Mouse (Mus musculus) forebrain, embryonic 16.5 days (tissue): ENCODE data around the gene Rrp1. TPM values are rescaled to one million over a fixed set of nuclear protein-coding genes. Genes with fewer than 3 reads are reported as not detected.
A peak's percentile ranks its signal among the peaks of the same experiment; 100 is the strongest.

Experiments
- ATAC-seq: fragments of 200-750 bp; cut with Nextera tagmentation; 2 replicates; pipeline ENCODE4 v1.8.0; 2017; ENCODE audit warnings: mild to moderate bottlenecking, moderate library complexity
- H3K27ac ChIP-seq: fragments of 300-500 bp; sonication (generic); 2 replicates; pipeline ENCODE4 v1.5.1; 2014; ENCODE audit warnings: low read length, control low read depth
- H3K27me3 ChIP-seq: fragments of 300-500 bp; sonication (generic); replicated peaks from 2 replicates; pipeline ENCODE4 v1.6.1; 2014; ENCODE audit warnings: low read length; ENCODE audit not compliant: control insufficient read depth, insufficient read depth
- H3K36me3 ChIP-seq: fragments of 300-500 bp; sonication (generic); 2 replicates; pipeline ENCODE4 v1.6.1; 2014; ENCODE audit not compliant: control insufficient read depth, insufficient read depth
- H3K4me1 ChIP-seq: fragments of 300-500 bp; sonication (generic); replicated peaks from 2 replicates; pipeline ENCODE4 v1.6.1; 2014; ENCODE audit warnings: low read length; ENCODE audit not compliant: control insufficient read depth, insufficient read depth
- H3K4me2 ChIP-seq: fragments of 300-500 bp; sonication (generic); 2 replicates; pipeline ENCODE4 v1.6.1; 2014; ENCODE audit warnings: mild to moderate bottlenecking, low read length, control low read depth
- H3K4me3 ChIP-seq: fragments of 300-500 bp; sonication (generic); replicated peaks from 2 replicates; pipeline ENCODE4 v1.5.1; 2014; ENCODE audit warnings: mild to moderate bottlenecking, low read length, control low read depth
- H3K9ac ChIP-seq: fragments of 300-500 bp; sonication (generic); replicated peaks from 2 replicates; pipeline ENCODE4 v1.6.1; 2014; ENCODE audit warnings: low read depth, low read length, control low read depth
- H3K9me3 ChIP-seq: fragments of 300-500 bp; sonication (generic); 2 replicates; pipeline ENCODE4 v1.6.1; 2016; ENCODE audit warnings: low read length; ENCODE audit not compliant: control insufficient read depth
- WGBS: fragments of 180-500 bp; shearing (Covaris S2); extraction: QIAGEN DNeasy Blood & Tissue Kit; methylation state at CpG from one replicate; pipeline ENCODE4 v1.1.7; 2014; 5-methylcytosine and 5-hydroxymethylcytosine counted together
- polyA plus RNA-seq: library from polyadenylated mRNA; unstranded; fragments of >200 nt; fragmentation: Nextera tagmentation; extraction: Ambion mirVana; gene quantifications from 2 replicates; pipeline ENCODE4 v1.2.1, GENCODE M21; 2015

The Rrp1 gene
- polyA plus RNA-seq, 1 experiment from 2014 or later: 438 TPM

DNA sequence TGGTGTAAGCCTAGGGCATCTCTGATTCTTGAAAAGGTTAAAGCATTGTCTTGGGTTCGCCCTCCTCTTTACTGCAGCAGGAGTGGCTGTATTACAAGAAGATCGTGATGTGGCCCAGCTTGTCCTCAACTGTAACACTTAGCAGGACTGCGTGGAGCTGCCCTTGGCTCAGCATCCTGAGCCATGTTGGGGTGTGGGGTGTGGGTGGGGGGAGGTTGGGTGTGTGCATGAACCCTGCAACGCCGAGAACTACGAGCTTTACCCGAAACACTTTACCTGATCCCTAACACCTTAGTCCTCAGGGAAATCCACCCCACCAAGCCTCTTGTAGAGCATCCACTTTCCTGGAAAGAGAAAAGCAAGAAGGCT lies 293 bp upstream of the Rrp1 start:
- ATAC-seq: no peak; the same call in 1 of the 2 replicates

DNA sequence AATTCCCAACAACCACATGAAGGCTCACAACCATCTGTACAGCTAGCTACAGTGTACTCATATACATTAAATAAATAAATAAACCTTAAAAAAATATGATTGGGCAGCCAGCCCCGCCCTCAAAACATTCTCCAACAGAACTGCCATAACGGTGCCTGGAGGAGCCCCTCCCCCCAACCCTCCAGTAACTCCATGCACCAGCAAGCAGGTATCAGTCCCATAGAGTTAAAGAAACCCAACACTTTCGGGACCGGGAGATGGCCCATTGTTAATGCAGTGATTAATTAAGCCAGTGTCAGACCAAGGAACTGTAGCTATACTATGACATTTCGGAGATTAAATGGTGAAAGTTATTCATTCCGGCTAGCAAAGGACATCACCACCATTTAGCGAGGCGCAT lies 992 bp downstream of the Rrp1 start:
- peak overlapping the region; percentile 87 for H3K9ac ChIP-seq
- peak overlapping the region; percentile 94 for H3K4me3 ChIP-seq
- H3K27me3 ChIP-seq: no peaks in the 10 kb centered on the region
- no peak for ATAC-seq
- peaks cover 19% of the 10 kb centered on the region for H3K36me3 ChIP-seq
- H3K4me1 ChIP-seq: peaks cover 15% of the 10 kb centered on the region
- H3K27ac ChIP-seq: peak overlapping the region; percentile 87
- no peaks in the 10 kb centered on the region for H3K9me3 ChIP-seq
- WGBS: 12% methylated on average over 8 of the region's 8 CpGs
- peak overlapping the region; percentile 85 for H3K4me2 ChIP-seq

More for the DNA sequence above, 293 bp upstream of the Rrp1 start:
- H3K36me3 ChIP-seq: peaks cover 16% of the 10 kb centered on the region
- H3K4me1 ChIP-seq: peaks cover 15% of the 10 kb centered on the region
- H3K4me2 ChIP-seq: peak overlapping the region; percentile 85
- no peak overlapping the region; the same call in 1 of the 2 replicates for H3K27ac ChIP-seq
- H3K9me3 ChIP-seq: no peaks in the 10 kb centered on the region
- peak overlapping the region; percentile 94 for H3K4me3 ChIP-seq
- WGBS: 42% methylated on average over 7 of the region's 7 CpGs
- peak overlapping the region; percentile 87; the same call in 1 of the 2 replicates for H3K9ac ChIP-seq
- H3K27me3 ChIP-seq: no peaks in the 10 kb centered on the region

DNA sequence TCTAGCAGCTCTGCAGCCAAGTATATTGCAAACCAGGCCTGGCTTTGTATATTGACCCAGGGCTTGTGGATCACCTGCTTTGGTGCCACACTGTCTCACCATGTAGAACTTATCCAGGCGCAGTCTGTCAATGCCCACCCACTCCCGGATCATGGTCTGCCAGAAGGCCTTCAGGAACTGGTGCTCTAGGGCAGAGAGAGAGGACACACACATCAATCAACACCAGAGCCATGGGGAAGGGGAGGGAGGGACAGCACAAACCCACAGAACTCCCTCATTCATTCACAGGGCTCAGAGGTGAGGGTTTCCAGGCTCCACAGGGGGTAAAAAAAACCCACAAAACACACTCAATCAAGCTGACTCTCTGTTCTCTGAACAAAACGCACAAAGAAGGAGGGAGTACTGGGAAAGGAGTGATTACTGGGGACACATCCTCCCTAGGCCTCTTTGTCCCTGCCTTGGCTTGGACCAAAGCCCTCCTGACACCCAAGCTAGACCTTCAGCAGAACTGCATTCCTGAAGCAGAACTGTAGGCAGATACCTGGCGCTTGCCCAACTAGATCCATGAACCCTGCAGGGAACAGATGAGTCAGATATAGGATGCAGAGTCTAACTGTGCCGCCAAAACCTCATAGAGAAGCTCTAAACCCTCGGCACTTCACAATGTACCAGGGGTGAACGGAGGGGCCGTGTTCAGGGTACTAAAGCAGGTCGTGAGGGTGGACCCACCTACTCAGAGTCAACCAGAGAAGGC lies 3.6 kb downstream of the Rrp1 start:
- Histone ChIP-seq H3K9me3 (no peaks in the 10 kb centered on the region), H3K27me3 (no peaks in the 10 kb centered on the region), H3K4me2 (no peak overlapping the region), H3K9ac (no peak overlapping the region), H3K4me1 (peaks cover 15% of the 10 kb centered on the region), H3K36me3 (peaks cover 42% of the 10 kb centered on the region), H3K27ac (no peak overlapping the region), H3K4me3 (no peak overlapping the region)
- ATAC-seq: no peak
- WGBS: 88% methylated on average over 9 of the region's 9 CpGs

DNA sequence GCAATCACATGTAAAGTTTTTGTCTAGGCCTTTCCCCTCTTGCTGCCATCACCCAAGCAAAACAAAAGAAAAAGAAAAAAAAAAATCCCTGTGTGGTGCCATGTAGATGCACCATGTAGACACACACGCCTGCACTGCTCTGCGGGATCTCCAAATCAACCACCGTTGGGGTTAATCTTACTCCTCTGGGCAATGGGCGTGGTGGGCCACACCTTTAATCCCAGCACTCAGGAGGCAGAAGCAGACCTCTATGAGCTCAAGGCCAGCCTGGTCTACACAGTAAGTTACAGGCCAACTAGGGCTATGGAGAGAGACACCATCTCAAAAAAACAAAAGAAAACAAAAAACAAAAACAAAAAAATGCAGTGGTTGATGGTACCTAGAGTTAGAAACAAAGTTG lies 5.7 kb downstream of the Rrp1 start:
- Histone ChIP-seq H3K4me1 (peaks cover 11% of the 10 kb centered on the region), H3K27ac (no peak overlapping the region), H3K27me3 (no peaks in the 10 kb centered on the region), H3K4me2 (no peak overlapping the region), H3K9ac (no peak overlapping the region), H3K4me3 (no peak overlapping the region), H3K9me3 (no peaks in the 10 kb centered on the region), H3K36me3 (peaks cover 57% of the 10 kb centered on the region)
- 97% methylated on average over 4 of the region's 4 CpGs for WGBS
- ATAC-seq: no peak

DNA sequence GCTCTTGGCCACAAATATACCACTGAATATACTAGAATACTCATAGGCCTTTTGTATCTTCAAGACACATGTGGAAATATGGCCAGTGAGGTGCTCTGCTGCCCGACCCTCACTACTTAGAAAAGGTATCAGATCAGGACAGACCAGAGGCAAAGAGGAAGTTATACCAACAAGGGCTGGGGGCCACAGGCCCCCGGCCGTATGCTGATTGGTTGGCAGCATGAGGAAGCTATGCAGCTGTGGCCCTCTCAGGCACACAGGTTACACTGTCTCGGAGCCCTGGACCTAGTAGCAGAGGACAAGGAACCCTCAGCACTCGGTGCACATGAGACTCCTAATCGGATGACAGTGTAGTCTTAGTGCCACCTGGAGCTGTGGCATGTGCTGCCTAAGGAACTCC lies 6.7 kb downstream of the Rrp1 start:
- no peaks in the 10 kb centered on the region for H3K27me3 ChIP-seq
- H3K27ac ChIP-seq: no peak overlapping the region
- peaks cover 60% of the 10 kb centered on the region for H3K36me3 ChIP-seq
- 97% methylated on average over 6 of the region's 6 CpGs for WGBS
- H3K4me2 ChIP-seq: no peak overlapping the region
- H3K9me3 ChIP-seq: no peaks in the 10 kb centered on the region
- H3K4me1 ChIP-seq: peaks cover 2% of the 10 kb centered on the region
- no peak overlapping the region for H3K4me3 ChIP-seq
- no peak for ATAC-seq
- no peak overlapping the region for H3K9ac ChIP-seq

DNA sequence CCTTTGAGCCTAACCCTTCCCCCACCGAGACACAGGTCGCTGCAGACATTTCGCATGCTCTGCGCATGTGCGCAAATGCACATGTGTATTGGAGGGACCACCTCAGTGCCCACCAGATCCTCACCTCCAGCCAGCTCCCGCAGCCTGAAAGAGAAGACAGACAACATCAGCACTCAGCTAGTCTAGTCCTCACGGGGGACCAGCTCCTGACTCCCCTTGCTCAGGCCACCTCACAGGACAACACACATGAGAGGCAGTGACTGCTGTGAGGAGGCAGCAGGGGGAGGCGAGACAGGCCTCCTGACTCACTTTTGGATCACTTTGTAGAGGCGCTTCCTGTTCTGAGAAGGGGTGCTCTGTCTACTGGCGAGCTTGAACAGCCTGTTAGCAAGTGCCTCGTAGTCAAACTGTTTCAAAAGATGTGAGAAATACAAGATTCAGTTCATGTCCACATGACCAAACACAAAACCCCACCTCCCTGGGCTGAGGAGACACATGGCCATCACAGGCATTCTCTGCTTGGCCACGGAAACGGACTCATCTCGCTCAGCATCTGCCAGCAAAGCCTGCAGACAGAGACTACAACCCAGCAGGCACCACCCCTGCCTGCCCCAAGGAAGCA lies 10.4 kb downstream of the Rrp1 start:
- 92% methylated on average over 14 of the region's 14 CpGs for WGBS
- Histone ChIP-seq H3K9ac (no peak overlapping the region), H3K4me1 (no peaks in the 10 kb centered on the region; the same call in 1 of the 2 replicates), H3K27ac (no peak overlapping the region), H3K27me3 (no peaks in the 10 kb centered on the region), H3K36me3 (peaks cover 59% of the 10 kb centered on the region), H3K4me3 (no peak overlapping the region), H3K9me3 (no peaks in the 10 kb centered on the region), H3K4me2 (no peak overlapping the region)
- no peak for ATAC-seq

DNA sequence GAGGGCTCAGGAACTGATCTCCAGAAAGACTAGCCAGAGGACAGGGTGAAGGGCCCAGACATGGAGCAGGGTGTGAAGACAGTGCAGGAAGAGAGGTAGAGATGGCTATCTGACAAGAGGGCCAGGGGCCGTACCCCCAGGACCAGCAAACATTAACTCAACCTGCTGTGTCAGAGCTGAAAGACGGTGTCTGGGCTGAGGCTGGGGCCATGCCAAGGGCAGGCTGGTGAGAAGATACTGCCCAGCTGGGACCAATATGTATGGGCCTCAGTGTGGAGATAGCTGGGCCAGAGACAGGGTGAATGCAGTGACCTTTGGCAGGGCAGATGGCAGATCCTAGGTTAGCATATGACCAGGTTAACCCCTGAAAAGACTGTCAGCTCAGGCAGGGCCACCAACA lies 11.7 kb downstream of the Rrp1 start:
- no peaks in the 10 kb centered on the region for H3K9me3 ChIP-seq
- ATAC-seq: no peak
- peaks cover 5% of the 10 kb centered on the region for H3K4me1 ChIP-seq
- no peak overlapping the region for H3K4me3 ChIP-seq
- no peak overlapping the region for H3K9ac ChIP-seq
- no peak overlapping the region for H3K27ac ChIP-seq
- WGBS: 95% methylated on average over 2 of the region's 2 CpGs
- H3K36me3 ChIP-seq: peaks cover 49% of the 10 kb centered on the region
- no peak overlapping the region for H3K4me2 ChIP-seq
- no peaks in the 10 kb centered on the region for H3K27me3 ChIP-seq

DNA sequence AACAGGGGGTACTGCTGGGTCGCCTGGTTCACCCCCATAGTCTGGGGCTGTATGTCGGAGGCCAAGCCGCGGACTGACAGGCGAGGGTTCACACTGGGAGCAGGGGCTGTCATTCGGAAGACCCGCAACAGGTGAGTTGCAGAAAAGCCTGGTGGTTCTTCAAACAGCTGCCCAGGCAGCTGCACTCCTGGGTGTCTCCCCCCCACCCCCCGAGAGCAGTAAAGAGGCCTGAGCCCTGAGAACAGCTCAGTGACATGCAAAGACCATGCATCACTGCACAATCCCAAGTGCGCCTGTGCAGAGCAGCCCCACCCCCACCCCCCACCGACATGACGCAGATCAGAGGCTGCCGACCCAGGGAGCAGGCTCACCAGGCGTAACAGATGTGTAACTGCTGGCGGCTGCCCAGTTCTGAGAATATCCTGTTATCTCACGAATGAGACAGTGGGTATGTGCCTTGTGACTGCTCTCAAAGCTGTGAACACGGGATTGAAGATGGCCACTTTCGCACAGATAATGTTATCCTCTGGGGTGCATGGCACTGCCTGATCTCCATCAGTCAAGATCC lies 13.7 kb downstream of the Rrp1 start:
- Histone ChIP-seq H3K9me3 (no peaks in the 10 kb centered on the region), H3K36me3 (peaks cover 32% of the 10 kb centered on the region), H3K4me2 (no peak overlapping the region), H3K27ac (no peak overlapping the region), H3K4me1 (peaks cover 13% of the 10 kb centered on the region), H3K27me3 (no peaks in the 10 kb centered on the region), H3K9ac (no peak overlapping the region), H3K4me3 (no peak overlapping the region)
- no peak for ATAC-seq
- WGBS: 41% methylated on average over 17 of the region's 17 CpGs

DNA sequence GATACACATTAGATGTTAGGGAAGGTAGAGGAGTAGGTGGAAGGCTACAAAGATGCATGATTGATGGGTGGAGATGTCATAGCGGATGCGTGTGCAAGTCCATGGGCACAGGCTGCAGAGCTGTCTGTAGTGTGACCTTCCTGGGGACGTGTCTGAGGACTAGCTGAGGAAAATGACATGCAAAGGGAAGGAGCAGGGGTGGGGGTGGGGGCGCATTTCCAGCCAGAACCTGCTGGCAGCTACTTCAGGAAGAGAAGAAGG lies 16.3 kb downstream of the Rrp1 start:
- peaks cover 13% of the 10 kb centered on the region for H3K4me1 ChIP-seq
- H3K27me3 ChIP-seq: peaks cover 7% of the 10 kb centered on the region; the same call in 1 of the 2 replicates
- peak overlapping the region; percentile 12; the same call in 1 of the 2 replicates for H3K9ac ChIP-seq
- no peak overlapping the region for H3K27ac ChIP-seq
- no peaks in the 10 kb centered on the region for H3K9me3 ChIP-seq
- H3K4me3 ChIP-seq: peak overlapping the region; percentile 26; the same call in 1 of the 2 replicates
- peaks cover 14% of the 10 kb centered on the region for H3K36me3 ChIP-seq
- 59% methylated on average over 4 of the region's 4 CpGs for WGBS
- ATAC-seq: peak; percentile 36; the same call in 1 of the 2 replicates
- H3K4me2 ChIP-seq: peak overlapping the region; percentile 53
